Mouse (Mus musculus): ENCODE measurements around the gene Gm45261.

Gm45261 gene

DNA sequence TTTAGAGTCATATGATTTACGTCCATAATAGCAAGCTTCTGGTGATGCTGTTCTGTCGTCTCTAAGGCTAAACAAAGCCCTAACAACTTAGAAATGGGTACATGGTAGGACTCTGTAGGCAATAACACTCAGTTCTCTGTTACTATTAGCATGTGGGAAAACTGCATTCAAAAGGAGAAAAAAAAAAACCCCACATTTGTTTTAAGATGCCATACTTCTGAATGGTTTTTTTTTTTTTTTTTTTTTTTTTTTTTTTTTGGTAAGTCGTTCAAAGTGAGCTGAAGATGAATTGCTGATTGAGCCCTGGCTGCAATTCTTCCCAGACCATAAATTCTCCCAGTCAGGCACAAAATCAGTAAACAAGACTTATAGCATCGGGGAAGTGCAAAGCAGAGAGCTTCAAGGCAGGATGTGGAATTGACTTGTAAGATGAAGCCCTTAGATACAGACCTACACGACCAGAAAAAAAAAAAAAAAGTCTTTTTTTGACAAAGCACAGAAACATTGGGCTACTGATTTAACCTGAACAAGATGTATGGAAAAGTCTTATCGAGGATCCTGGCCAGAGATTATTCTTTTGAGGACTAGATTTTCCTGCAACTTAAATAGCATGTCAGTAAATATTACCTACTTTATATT, 51.7 kb downstream of the Gm45261 start:
- DNase-seq (ENCODE audit: low spot score): no peak

GRCm38 (mm10) chr1:80408586-80408985, 52.7 kb downstream of the Gm45261 start:
- DNase-seq (ENCODE audit: low spot score): peak; percentile 81

DNA sequence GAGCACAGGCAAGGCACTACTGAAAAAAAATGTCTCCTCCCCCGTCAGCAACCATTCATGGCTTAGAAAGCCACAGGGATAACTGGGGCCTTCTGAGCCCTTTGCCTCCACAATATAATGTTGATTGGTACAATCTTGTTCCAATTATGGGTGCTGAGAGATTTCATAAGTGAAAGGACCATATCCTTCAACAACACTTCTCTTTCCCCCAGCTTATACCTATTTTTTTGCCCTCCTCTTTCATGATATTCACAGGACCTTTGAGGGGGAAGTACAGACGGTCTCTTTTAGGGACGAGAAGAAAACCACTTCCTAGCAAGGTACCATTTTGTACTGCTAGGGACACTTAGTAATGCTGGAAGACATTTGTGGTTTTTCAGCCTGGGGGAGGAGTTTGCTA, 57.1 kb downstream of the Gm45261 start:
- no peak for DNase-seq (ENCODE audit: low spot score)

GRCm38 (mm10) chr1:80403366-80403893, 57.8 kb downstream of the Gm45261 start:
- DNase-seq (ENCODE audit: low spot score): no peak

DNA sequence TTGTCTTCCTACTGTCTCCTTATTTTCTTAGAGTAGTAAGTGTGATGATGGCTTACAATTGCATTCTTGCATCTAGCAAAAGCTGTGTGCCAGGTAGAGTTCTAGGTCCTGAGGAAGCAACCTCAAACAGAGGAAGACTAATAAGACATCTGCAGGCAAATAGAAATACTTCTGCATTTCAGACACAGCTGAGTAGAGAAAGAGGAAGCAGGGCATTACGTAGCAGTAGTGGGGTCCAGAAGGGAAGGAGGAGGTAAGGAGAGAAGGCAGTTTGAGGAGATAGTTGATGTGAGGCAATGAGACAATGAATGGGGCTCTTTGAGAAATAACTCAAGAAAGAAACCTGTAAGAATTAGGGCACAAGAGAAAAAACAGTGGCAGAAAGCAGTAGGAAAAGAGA, 59.3 kb downstream of the Gm45261 start:
- DNase-seq (ENCODE audit: low spot score): peak; percentile 24
